Mouse (Mus musculus): Measurements from ENCODE around the gene Lss.

The Lss gene

DNA sequence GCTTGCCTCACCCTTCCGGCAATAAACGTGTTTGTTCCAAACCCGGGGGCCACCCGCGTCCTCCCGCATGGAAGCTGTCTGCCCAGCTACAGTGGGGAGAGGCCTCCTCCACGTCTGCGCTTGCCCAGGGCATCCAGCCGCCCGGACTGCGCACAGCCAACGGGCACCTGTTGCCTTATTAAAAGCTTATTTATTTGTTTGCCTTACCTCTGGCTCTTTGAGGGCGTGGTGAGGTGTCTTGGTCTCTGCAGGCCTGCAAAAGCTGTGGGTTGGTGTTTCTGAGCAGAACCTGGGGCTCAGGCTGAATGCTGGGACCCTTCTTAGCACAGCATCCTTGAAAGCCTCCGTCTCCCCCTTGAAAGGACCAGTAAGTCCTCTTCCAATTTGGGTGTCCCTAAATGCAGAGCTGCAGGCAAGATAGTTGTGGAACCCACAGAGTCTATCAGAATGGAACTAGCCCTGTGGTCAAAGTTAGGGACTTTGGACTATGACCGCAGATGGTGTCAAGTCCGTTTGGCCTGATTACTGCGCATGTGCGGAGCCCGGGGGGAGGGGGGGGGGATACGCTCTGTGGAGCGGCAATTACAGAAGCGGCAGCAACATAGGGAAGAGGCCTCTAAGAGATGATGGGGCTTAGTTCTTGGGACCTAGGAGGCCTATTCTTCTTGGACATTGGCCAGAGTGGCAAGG lies 38.8 kb downstream of the Lss start:
- no peak for DNase-seq

DNA sequence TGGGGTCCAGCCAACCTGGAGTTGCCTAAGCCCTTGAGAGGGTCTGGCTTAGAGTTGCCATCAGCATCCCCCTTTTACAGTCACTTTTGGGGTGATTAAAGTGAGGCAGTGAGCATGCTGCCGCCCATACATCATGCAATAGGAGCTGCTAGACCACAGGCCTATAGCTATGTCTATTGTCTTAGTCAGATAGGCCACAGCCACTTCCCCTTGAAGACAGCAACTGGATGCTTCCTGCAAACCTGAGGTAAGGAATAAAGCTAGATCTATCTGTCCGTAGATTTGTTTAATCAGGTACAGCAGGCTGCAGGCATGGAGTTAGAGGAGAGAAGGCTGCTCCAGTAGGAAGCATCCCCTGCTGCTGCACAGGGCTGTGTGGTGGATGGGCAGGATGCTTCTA lies 39.7 kb downstream of the Lss start:
- DNase-seq, result no peak

DNA sequence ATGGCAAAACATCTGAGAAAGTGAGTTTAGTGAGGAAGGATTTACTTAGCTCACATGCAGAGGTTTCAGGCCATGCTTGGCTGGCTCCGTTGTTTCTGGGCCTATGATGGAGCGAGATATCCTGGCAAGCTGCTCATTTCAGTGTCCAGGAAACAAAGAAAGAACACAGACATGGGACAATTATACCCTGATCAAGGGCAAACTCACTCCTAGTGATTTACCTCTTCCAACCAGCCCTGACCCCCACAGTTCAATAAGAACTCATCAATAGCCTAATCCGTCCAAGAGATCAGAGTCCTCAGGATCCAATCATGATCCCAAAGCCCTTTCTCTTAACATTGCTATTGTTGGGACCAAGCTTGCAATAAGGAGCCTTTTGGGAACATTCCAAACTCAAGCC lies 40.8 kb downstream of the Lss start:
- no peak for DNase-seq

DNA sequence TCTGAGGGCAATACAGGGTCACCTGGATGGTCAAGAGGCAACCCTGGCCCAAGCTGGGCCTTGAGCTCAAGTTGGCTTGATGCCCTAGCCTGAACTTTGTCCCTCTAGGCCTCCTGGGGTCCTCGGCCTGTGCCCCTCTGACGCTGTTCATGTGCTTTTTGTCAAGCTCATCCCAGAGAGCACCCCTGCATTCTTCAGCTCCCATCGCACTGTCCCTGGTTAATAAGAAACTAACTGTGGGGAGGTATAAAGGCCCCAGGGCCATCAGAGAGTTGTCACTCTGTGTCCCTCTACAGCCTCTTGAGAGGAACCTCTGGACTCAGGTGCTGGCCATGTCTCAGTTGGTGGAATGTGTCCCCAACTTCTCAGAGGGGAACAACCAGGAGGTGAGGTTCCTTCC lies 44.0 kb downstream of the Lss start, which contains the start of gene Ftcd:
Gene Ftcd (plus strand): TSS at position 275 of the 400 bp plus-strand sequence.
- DNase-seq, result no peak

DNA sequence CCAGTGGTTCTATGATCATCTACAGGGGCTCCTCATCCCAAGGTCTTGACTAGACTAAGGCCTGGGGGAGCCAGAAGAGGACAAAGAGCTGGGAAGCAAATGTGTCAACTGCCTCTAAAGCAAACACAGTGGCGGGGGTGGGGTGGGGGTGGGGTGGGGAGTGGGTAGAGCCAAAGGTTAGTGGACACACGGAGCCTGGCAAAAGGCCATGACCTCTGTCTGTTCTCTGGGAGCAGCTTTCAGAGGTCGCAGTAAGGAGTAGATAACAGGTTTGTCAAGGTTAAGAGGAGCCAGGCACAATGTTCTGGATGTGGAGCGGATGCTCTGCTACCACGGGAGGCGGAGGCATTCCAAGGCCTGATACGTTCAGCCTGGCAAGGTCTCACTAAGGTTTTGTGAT lies 45.5 kb downstream of the Lss start:
- no peak for DNase-seq

DNA sequence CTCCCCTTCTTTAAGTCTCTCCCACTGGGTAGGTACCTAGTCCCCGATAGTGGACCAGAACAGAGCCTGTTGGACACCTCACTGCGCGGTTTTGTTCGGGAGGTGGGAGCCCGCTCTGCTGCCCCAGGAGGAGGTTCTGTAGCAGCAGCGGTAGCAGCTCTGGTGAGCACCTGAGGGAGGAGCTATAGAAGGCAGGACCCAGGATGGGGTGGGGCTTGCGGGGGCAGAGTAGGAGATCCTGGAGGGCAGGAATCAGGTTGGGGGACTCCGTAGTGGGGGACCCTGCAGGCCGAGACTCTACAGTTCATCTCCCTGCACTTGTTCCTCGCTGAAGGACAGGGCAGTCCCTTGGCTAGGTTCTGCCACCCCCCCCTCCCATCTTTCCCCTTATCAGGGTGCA lies 52.8 kb downstream of the Lss start:
- DNase-seq, result no peak

DNA sequence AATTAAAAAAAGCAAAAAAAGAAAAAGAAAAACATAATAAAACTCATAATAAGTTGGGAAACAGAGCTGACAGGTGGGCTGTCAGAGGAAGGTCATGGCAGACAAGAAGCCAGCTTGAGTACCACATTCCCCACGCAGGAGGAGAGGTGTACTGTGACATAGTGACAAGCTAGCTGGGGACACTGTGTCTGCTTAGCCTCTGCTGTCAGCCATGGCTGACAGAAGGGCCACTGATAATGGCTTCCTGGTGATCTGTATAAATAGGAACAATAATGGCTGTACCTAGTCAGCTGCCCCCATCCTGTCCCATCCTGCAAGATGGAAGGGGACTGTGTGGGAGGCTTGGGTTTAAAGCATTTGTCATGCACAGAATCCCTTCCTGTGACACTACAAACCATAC lies 54.8 kb downstream of the Lss start:
- DNase-seq, result no peak

DNA sequence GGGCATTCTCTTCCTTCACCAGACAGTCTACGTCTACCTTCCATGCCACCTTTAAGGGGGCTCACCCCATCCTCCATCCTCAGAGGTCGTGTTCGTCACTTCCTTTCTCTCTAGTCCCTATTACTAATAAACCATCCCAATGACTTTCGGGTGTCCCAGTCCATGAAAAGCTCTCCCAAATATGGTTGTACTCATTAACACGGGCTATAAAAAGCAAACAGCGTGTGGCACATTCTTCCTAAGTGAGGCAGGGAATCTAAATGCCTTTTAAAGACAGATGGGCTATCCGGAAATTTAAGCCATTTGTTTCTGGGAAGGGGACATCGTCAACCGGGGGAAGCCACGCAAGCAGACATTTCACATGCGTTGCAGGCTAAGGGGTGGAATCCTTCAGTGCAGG lies 58.8 kb downstream of the Lss start:
- no peak for DNase-seq

DNA sequence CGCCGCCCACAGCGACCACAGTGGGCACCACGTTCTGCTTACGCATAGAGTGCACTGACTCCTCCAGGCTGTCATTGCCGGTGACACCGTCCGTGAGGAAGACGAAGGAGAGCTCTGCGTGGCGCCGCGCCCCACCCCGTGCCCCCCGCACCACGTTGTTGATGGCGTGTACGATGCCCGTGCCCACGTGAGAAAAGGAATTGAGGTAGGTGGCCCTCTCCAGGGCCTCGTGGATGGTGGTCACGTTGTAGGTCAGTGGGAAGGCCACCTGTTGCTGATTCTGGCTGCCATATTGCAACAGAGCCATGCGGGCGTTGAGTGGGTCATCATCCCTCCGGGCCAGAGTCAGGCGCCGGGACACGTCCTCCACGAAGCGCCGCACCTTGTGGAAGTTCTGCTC lies 65.0 kb downstream of the Lss start:
- no peak for DNase-seq

DNA sequence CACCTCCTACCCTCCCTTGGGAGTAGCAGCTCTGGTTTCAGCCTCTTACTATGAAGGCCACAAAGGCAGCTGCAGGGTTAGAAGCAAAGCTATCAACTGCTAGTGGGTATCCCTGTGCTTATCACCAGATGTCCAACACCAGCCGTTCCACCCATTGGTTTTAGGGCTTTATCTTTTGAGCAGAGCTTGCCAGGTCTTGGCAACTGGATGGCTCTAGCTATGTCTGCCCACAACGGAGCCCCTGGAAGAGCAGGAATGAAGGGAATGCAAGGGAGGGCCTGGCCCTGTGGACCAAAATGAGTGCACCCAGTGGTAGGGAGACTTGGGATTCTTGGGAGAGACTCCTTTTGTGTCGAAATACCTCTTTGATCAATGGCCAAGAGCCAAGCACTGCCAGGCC lies 71.3 kb downstream of the Lss start:
- no peak for DNase-seq
